Mouse (Mus musculus) CH12.LX (cell line): ENCODE data around the gene Timmdc1.
"Not testable (repeated sequence)": the region's sequence is repeated elsewhere in the genome, so short reads cannot be mapped to it uniquely, and the experiment has no call there.

ENCODE experiments used
- BHLHE40 ChIP-seq: IDR thresholded peaks from 2 replicates; pipeline ENCODE4 v1.6.1; 2011; ENCODE audit warnings: mild to moderate bottlenecking, low read depth, low read length, improper control_type of control experiment
- CHD1 ChIP-seq: IDR thresholded peaks from 2 replicates; pipeline ENCODE4 v1.6.1; 2012; ENCODE audit warnings: low read depth, low read length, improper control_type of control experiment, inconsistent platforms
- CTCF ChIP-seq, 2 experiments: IDR thresholded peaks in 1 of 2; conservative IDR thresholded peaks in 1 of 2; 2 replicates each; pipeline ENCODE4 v1.5.1; 2011 to 2012; ENCODE audit warnings: low read depth in 2 of 2, low read length in 2 of 2, improper control_type of control experiment in 1 of 2, inconsistent platforms in 1 of 2, mild to moderate bottlenecking in 1 of 2, moderate library complexity in 1 of 2
- ELF1 ChIP-seq: IDR thresholded peaks from 2 replicates; pipeline ENCODE4 v1.6.1; 2014; ENCODE audit warnings: low read depth, mild to moderate bottlenecking, inconsistent platforms, low read length, improper control_type of control experiment
- EP300 ChIP-seq: IDR thresholded peaks from 2 replicates; pipeline ENCODE4 v1.6.1; 2011; ENCODE audit warnings: low read length, improper control_type of control experiment
- GABPA ChIP-seq: IDR thresholded peaks from 2 replicates; pipeline ENCODE4 v1.6.1; 2012; ENCODE audit warnings: low read depth, low read length, improper control_type of control experiment, inconsistent platforms; ENCODE audit not compliant: insufficient replicate concordance
- KAT2A ChIP-seq: IDR thresholded peaks from 2 replicates; pipeline ENCODE4 v1.6.1; 2012; ENCODE audit warnings: low read length, improper control_type of control experiment, inconsistent platforms; ENCODE audit not compliant: insufficient replicate concordance
- MAFK ChIP-seq: IDR thresholded peaks from 2 replicates; pipeline ENCODE4 v1.6.1; 2011; ENCODE audit warnings: low read length, improper control_type of control experiment; ENCODE audit not compliant: insufficient replicate concordance
- MAX ChIP-seq: IDR thresholded peaks from 2 replicates; pipeline ENCODE4 v1.6.1; 2011; ENCODE audit warnings: low read length, improper control_type of control experiment
- MAZ ChIP-seq: IDR thresholded peaks from 2 replicates; pipeline ENCODE4 v1.6.1; 2012; ENCODE audit warnings: low read depth, mild to moderate bottlenecking, inconsistent platforms, low read length, improper control_type of control experiment, moderate library complexity
- POLR2A ChIP-seq: IDR thresholded peaks from 2 replicates; pipeline ENCODE4 v1.6.1; 2011; ENCODE audit warnings: low read depth, mild to moderate bottlenecking, improper control_type of control experiment, low read length
- POLR2AphosphoS2 ChIP-seq: IDR thresholded peaks from 2 replicates; pipeline ENCODE4 v1.6.1; 2011; ENCODE audit warnings: low read depth, low read length, improper control_type of control experiment
- SMC3 ChIP-seq: IDR thresholded peaks from 2 replicates; pipeline ENCODE4 v1.6.1; 2011; ENCODE audit warnings: low read depth, low read length, improper control_type of control experiment
- ZKSCAN1 ChIP-seq: IDR thresholded peaks from 2 replicates; pipeline ENCODE4 v1.6.1; 2012; ENCODE audit warnings: low read depth, inconsistent platforms, low read length, improper control_type of control experiment, borderline replicate concordance

GRCm38 (mm10) chr16:38477241-38477608 is 45.2 kb downstream of the Timmdc1 start:
- not testable (repeated sequence) for TF ChIP-seq EP300; MAX; MAZ; SMC3; CTCF (conservative IDR thresholded peaks at IDR 0.05 in 1 of 2, IDR thresholded peaks at IDR 0.05 in 1 of 2; ENCODE audit: low read depth in 2 of 2, low read length in 2 of 2); GABPA; KAT2A; MAFK; CHD1; ZKSCAN1; POLR2A; ELF1; POLR2AphosphoS2; BHLHE40
